Mouse (Mus musculus) large intestine, adult 2 months (tissue): ENCODE data around the gene Tdpoz1. TPM values are rescaled to one million over a fixed set of nuclear protein-coding genes. Genes with fewer than 3 reads are reported as not detected.
"Not testable (repeated sequence)": the region's sequence is repeated elsewhere in the genome, so short reads cannot be mapped to it uniquely, and the experiment has no call there.

ENCODE experiments used
- DNase-seq: peaks from one replicate; pipeline ENCODE4 v3.0.0-alpha.2; 2012; ENCODE audit warnings: low read depth, low spot score
- WGBS: fragments of 180-500 bp; shearing (Covaris S2); methylation state at CpG from one replicate; pipeline ENCODE4 v1.1.7; 2018; 5-methylcytosine and 5-hydroxymethylcytosine counted together
- polyA plus RNA-seq: library from polyadenylated mRNA; depleted of rRNA; stranded (reverse); fragments of >200 nt; gene quantifications from 2 replicates; pipeline ENCODE4 v1.2.3, GENCODE M21; 2012; rRNA removed

Tdpoz1 gene
- polyA plus RNA-seq: not detected in 2 replicates

- not testable (repeated sequence) for DNase-seq
- 55% methylated on average over 3 of the region's 4 CpGs for WGBS
Observed at GRCm38 (mm10) chr3:93676210-93676609, at the start of gene Tdpoz1. Tdpoz1 (minus strand) TSS chr3:93676310.

DNA sequence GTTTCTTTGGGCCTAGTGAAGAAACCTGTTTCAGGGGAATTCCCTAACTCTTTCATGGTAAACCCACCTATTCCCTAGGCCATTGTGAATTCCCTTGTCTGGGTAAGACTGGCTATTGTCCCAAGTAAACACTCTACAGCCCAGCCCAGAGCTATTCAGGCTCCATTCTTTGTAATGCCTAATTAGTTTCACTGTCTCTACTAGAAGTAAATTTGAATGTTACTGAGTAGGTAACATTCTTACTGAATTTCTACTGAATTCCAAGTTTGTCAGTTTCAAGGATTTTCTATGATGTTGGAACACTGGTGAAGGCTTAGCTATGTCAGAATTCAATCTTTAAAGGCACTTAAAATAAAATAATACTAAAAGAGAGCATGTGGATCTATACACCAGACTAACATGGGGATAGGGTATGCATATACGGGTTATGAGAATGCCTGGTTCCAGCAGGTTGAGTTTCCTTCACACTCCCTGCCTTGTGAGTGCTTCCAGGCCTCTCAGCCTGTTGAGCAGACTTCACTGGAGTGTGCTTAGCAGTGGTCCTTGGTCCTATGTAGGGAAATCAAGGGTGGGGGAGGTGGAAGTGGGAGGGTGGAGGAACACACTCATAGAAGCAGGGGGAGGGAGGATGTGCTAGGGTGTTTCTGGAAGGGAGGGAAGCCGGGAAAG is 33.0 kb upstream of the Tdpoz1 start:
- 85% methylated on average over 2 of the region's 2 CpGs for WGBS
- DNase-seq: not testable (repeated sequence)

- WGBS: 55% methylated on average over 1 of the region's 2 CpGs
- DNase-seq: not testable (repeated sequence)
Observed at GRCm38 (mm10) chr3:93692970-93693369, 16.9 kb upstream of the Tdpoz1 start, which contains the start of gene Gm37596. Gm37596 (minus strand) TSS chr3:93693070.

DNA sequence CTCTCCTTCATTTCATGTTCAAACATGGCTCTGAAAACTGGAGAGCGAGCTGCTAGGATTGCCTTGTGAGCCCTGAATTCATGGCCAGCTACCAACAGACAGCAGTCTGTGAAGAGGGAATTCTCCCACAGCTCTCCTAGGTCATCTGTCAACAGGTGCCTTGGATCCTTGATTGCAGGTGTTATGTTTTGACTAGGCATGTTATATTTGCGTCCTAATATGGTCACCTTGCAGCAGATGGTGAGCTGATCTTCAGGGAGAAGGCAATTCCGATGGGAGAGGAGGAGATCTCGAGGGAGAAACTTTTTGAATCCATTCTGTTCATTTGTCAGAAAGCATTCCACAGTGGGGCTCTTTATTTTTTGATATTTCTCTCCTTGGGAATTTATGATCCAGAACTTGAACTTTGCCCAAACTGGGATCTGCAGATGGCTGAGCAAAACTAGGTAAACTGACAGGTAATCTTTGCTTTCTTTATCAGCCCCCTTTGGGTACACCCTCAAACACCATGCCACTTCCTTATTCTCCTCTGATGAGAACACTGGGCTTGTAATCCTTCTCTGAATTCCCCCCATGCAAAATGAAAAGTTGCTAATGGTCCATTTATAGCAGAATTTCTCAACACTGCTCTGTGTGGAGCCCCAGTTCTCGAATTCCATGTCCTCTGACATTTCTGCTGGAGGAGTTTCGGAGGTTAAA is 5.2 kb downstream of the Tdpoz1 start:
- DNase-seq: not testable (repeated sequence)
- WGBS: 57% methylated on average over 6 of the region's 6 CpGs

DNA sequence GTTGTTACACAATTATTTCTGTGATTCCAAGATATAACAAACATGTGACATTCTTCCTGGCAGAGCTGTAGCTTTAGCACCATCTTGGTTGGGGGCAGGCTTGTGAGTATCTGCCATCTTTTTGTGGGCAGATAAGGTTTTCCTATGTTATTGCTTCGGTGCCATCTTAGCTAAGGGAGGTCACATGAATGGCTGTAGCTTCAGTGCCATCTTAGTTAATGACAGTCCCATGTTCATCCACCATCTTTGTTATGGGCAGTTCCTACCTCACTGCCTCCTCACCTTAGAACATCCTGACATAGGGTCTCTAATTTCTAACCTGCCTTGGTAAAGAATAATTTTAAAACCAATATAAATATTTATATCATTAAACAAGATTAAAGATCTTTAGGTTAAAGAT is 21.9 kb downstream of the Tdpoz1 start:
- DNase-seq: no peak
- WGBS: 66% methylated on average over 1 of the region's 1 CpGs

GRCm38 (mm10) chr3:93652586-93652985 is 23.5 kb downstream of the Tdpoz1 start, which contains the start of gene Tdpoz2:
Tdpoz2 (minus strand) TSS chr3:93652686.
- WGBS: 80% methylated on average over 3 of the region's 3 CpGs

GRCm38 (mm10) chr3:93630917-93631714 is 45.0 kb downstream of the Tdpoz1 start:
- DNase-seq: not testable (repeated sequence)
- 84% methylated on average over 4 of the region's 4 CpGs for WGBS

More at GRCm38 (mm10) chr3:93652586-93652985, 23.5 kb downstream of the Tdpoz1 start, which contains the start of gene Tdpoz2:
- DNase-seq: no peak

Other genes with a start within 250 kb of the Tdpoz1 start
- 0.05 TPM in 2 replicates for gene Tchh, start 234.0 kb downstream of the Tdpoz1 start, polyA plus RNA-seq
- not detected in 2 replicates for gene Tchhl1, start 207.6 kb downstream of the Tdpoz1 start, polyA plus RNA-seq
- 187 and 233 TPM in 2 replicates for gene S100a11, start 155.8 kb downstream of the Tdpoz1 start, polyA plus RNA-seq
- gene S100a10, start 121.2 kb downstream of the Tdpoz1 start, polyA plus RNA-seq: 437 and 499 TPM in 2 replicates
- not detected in 2 replicates for gene Tdpoz2, start 23.6 kb downstream of the Tdpoz1 start, polyA plus RNA-seq
- gene Gm37596, start 16.8 kb upstream of the Tdpoz1 start, polyA plus RNA-seq: not detected in 2 replicates
- not detected in 2 replicates for gene Gm5773, start 96.7 kb upstream of the Tdpoz1 start, polyA plus RNA-seq
- gene Tdpoz4, start 120.1 kb upstream of the Tdpoz1 start, polyA plus RNA-seq: not detected in 2 replicates
- not detected in 2 replicates for gene Tdpoz3, start 149.7 kb upstream of the Tdpoz1 start, polyA plus RNA-seq